Mouse (Mus musculus) ES-E14 (cell line): ENCODE measurements around the gene Rims4.

Source experiments
- HCFC1 ChIP-seq: IDR thresholded peaks from 2 replicates; pipeline ENCODE4 v1.6.1; 2012; ENCODE audit warnings: low read length, inconsistent platforms, borderline replicate concordance; ENCODE audit not compliant: insufficient read depth
- ZC3H11A ChIP-seq: IDR thresholded peaks from 2 replicates; pipeline ENCODE4 v1.6.1; 2012; ENCODE audit warnings: low read depth, mild to moderate bottlenecking, inconsistent platforms, low read length, borderline replicate concordance
- ZNF384 ChIP-seq: IDR thresholded peaks from 2 replicates; pipeline ENCODE4 v1.6.1; 2012; ENCODE audit warnings: low read depth, low read length, inconsistent platforms

- TF ChIP-seq HCFC1 (no peak), ZC3H11A (no peak), ZNF384 (no peak)
Measured at GRCm38 (mm10) chr2:163890586-163890985, 27.9 kb downstream of the Rims4 start.
